Mouse (Mus musculus) B cell, adult 67 days (primary cell): ENCODE data around the gene Mtif2. TPM values are rescaled to one million over a fixed set of nuclear protein-coding genes. Genes with fewer than 3 reads are reported as not detected.

ENCODE experiments used
- total RNA-seq, 2 experiments: library from RNA; stranded (reverse); gene quantifications; 4 replicates each; pipeline ENCODE4 v1.2.4; 2023

Gene Mtif2
- total RNA-seq = 10 to 100 TPM; 35.0 to 42.3 TPM

DNA sequence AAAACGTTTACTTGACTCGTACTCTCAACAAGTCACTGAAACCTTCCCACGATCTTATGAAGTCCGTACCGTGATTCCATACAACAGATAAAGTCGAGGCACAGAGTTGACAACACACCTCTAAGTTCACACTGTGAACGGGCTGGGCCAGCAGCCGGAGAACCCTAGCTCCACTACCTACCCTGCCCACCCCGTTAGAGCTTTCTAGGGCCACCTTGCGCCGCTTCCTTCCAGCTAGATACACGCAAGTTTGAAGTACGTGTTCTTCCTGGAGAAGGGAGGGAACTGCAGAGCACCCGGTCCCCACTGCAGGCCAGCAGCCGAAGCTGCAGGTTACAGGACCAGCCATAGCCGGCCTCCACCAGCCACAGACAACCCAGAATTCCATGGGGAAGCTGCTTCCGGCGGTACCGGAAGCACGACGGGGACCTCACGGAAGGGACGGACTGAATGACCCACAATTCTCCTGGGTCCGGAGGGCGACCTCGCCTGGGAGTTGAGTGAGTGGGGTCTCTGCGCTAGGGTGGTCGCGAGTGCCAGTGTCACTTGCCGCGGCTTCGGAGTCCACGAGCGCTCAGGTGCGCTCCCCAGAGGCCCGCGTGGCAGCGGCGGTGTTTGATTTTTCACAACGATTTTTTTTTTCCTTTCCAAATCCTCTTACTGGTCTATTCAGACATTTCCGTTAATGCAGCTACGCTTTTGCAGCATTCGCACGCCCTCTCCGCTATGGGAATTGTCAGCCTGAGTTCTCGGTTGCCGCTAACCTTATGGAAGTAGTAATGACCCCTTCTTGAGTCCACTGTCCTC lies at the start of gene Mtif2:
Mtif2 (plus strand) TSS at position 421 of the 807 bp plus-strand sequence.

GRCm38 (mm10) chr11:29514682-29515412 lies 11.4 kb upstream of the Mtif2 start, which contains the start of gene Prorsd1:
TSS of gene Prorsd1 (minus strand) at chr11:29515033.

GRCm38 (mm10) chr11:29547752-29548503 lies 21.7 kb downstream of the Mtif2 start, which contains the start of the genes Clhc1 and Rps27a:
TSS of gene Clhc1 (plus strand) at chr11:29547950.
TSS of gene Rps27a (minus strand) at chr11:29548109.

Other genes starting within 250 kb of the Mtif2 start
- gene Ccdc88a, start 152.8 kb upstream of the Mtif2 start, total RNA-seq = 10 to 100 TPM in 1 of 2 experiments, 1 to 10 TPM in 1; 9.8 to 10.8 TPM
- 10 to 100 TPM; 38.2 to 50.6 TPM for gene Prorsd1, start 11.4 kb upstream of the Mtif2 start, total RNA-seq
- 1 to 10 TPM in 1 of 2 experiments, under 1 TPM in 1; 0.44 to 1.4 TPM for gene Clhc1, start 21.5 kb downstream of the Mtif2 start, total RNA-seq
- gene Rps27a, start 21.7 kb downstream of the Mtif2 start, total RNA-seq = 1,000 to 10,000 TPM; 1,389 to 1,518 TPM
- gene Rtn4, start 166.5 kb downstream of the Mtif2 start, total RNA-seq = 10 to 100 TPM; 89.9 to 93.3 TPM